Mouse (Mus musculus) C2C12 (cell line): ENCODE measurements around the gene Myl7.

Source experiments
- CTCF ChIP-seq: IDR thresholded peaks from one replicate; pipeline ENCODE4 v1.5.1; 2011; ENCODE audit not compliant: control insufficient read depth, insufficient read depth, insufficient read length
- FOSL1 ChIP-seq: IDR thresholded peaks from one replicate; pipeline ENCODE4 v1.8.0; 2011; ENCODE audit warnings: mild to moderate bottlenecking, low read length; ENCODE audit not compliant: poor library complexity, insufficient read depth, severe bottlenecking
- USF1 ChIP-seq: IDR thresholded peaks from one replicate; pipeline ENCODE4 v1.6.1; 2011; ENCODE audit warnings: low read depth, mild to moderate bottlenecking, control low read depth, moderate library complexity

- TF ChIP-seq USF1 (peak; percentile 89), FOSL1 (peak; percentile 40), CTCF (no peak)
Observed at GRCm38 (mm10) chr11:5855902-5856301, 42.7 kb downstream of the Myl7 start.
